Mouse (Mus musculus): Measurements from ENCODE around the gene Fam32a.

The Fam32a gene

DNA sequence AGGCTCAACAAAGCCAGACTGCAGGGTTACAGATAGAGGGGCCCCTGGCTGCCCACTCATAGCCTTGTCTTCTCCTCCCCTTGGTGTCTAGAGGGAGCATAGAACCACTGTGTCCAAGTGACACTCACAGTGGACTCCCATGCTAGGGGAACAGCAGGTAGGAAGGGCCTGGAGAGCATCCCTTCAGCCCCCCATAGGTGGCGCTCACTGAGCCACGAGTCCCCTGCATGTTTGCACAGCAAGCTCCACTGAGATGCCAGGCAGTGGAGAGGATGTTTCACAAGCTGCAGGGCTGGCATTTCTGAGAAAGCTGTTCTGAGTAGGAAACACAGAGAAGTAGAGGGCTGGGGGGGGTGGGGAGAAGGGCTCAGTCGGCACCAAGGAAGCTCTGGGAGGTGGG, 52.8 kb downstream of the Fam32a start:
- in situ Hi-C loops (cut with MboI, MseI) = no loop called here

DNA sequence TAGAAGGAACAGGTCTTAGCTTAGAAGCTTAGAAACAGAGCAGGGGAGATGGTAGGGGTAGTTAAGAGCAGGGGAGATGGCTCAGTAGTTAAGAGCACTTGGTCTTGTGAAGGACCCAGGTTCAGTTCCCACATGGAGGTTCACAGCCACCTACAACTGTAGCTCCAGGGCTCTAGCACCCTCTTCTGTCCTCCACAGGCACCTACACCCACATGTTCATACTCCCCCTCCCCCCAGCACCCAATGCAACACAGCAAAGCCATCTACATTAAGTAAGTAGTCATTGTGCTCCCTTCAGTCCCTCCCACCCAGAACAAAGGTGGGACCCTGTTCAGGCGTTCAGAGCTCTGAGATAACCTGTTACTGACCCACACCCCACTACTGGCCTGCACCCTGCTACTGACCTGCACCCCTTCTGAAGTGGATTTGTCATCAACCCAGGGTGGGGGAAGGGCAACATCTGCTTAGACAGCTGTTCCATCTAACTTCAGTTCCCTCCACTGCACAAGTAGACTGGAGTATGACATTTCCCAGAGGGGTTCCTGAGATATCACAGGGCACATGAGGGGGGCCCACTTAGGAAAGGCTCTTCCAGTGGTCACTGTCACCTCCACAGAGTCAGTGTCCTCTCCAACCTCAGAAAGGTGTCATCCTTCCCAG, 53.7 kb downstream of the Fam32a start:
- in situ Hi-C loops (cut with MboI, MseI) = no loop called here

DNA sequence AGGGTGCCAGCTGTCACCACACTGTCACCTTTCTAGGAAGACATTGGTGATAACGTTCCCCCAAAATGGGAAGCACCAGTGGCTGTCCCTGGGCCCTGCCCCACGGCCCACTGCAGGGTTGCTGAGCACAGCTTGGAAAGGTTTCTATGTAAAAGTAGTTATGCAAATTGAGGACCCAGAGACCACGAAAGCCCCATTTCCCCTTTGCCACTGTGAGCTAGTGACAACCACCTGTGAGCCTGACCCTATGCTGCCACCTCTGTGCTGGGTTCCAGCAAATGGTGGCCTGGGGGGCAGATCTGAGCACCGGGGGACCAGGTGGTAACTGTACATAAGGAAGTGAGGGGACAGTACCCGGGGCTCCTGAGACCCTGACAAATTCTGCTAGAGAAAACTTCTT, 54.3 kb downstream of the Fam32a start:
- in situ Hi-C loops (cut with MboI, MseI) = no loop called here

All from T-helper 17 cell (primary cell).